Mouse (Mus musculus) myocyte (in vitro differentiated cells): ENCODE results near the gene Tada3.

Experiments
- CEBPB ChIP-seq: IDR thresholded peaks from 2 replicates; pipeline ENCODE4 v1.6.1; 2011; ENCODE audit warnings: mild to moderate bottlenecking, moderate library complexity; ENCODE audit not compliant: poor library complexity, insufficient read depth, severe bottlenecking
- E2F4 ChIP-seq: IDR thresholded peaks from one replicate; pipeline ENCODE4 v1.6.1; 2011; ENCODE audit warnings: mild to moderate bottlenecking, control low read depth, moderate library complexity; ENCODE audit not compliant: insufficient read depth
- POLR2A ChIP-seq: IDR thresholded peaks from one replicate; pipeline ENCODE4 v1.6.1; 2011; ENCODE audit warnings: low read depth, mild to moderate bottlenecking, control low read depth, moderate library complexity; ENCODE audit not compliant: insufficient read length
- TCF12 ChIP-seq: IDR thresholded peaks from one replicate; pipeline ENCODE4 v1.6.1; 2011; ENCODE audit warnings: mild to moderate bottlenecking, control low read depth; ENCODE audit not compliant: poor library complexity, insufficient read depth, severe bottlenecking
- USF1 ChIP-seq: IDR thresholded peaks from one replicate; pipeline ENCODE4 v1.6.1; 2011; ENCODE audit warnings: low read depth, mild to moderate bottlenecking, control low read depth, moderate library complexity

- TF ChIP-seq POLR2A (no peak), CEBPB (no peak), TCF12 (no peak), USF1 (no peak), E2F4 (no peak)
Observed at GRCm38 (mm10) chr6:113385160-113385714, 7.6 kb upstream of the Tada3 start.
